Mouse (Mus musculus) ovary, postnatal 14 days (tissue): ENCODE results near the gene Capn13.
"Not testable (repeated sequence)": the region's sequence is repeated elsewhere in the genome, so short reads cannot be mapped to it uniquely, and the experiment has no call there.

Source experiments
- DNase-seq: peaks from one replicate; pipeline ENCODE4 v3.0.0; 2022; ENCODE audit warnings: low spot score

Capn13 gene

GRCm38 (mm10) chr17:73343632-73344390 is 56.9 kb downstream of the Capn13 start:
- no peak for DNase-seq

DNA sequence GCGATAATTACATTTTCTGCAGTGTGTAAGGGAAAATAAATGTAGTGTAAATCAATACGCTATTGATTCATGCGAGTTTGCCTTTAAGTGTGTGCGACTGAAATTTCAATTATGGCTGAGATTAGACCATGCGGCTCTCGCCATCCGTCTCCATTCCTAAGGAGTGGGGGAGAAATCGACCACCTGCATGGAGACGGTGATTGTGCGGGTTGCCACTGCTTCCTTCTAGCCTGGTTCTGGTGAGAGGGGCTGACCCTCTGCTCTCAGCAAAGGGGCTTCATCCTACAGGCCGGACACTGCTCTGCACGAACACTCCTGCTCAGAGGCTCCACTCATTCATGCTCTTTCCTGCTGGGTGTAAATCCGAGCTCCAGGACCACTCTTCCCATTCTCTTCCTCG is 58.0 kb downstream of the Capn13 start:
- DNase-seq = no peak

DNA sequence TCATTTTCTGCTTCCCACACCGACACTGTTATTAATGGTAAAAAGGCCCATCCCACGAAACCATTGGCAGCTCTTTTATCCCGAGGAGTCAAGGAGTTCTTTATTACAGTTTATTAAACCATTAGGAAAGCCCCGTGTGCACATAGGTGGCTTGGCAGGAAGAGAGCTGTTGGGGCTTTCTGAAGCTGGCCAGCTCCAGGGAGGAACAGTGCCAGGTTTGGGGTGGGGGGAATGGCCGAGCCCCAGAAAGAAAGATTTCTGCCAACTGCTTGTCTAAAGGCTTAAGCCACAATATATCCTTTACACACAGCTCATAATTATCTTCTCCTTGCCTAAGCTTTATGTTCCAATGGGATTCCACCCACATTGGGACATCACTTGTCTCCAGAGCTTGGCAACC is 71.6 kb downstream of the Capn13 start:
- peak; percentile 9 for DNase-seq

- DNase-seq = no peak
Observed at GRCm38 (mm10) chr17:73325314-73325713, 75.4 kb downstream of the Capn13 start.

- DNase-seq = no peak
Observed at GRCm38 (mm10) chr17:73324732-73325131, 75.9 kb downstream of the Capn13 start.

- no peak for DNase-seq
Observed at GRCm38 (mm10) chr17:73323981-73324380, 76.7 kb downstream of the Capn13 start.

- no peak for DNase-seq
Observed at GRCm38 (mm10) chr17:73314786-73315185, 85.9 kb downstream of the Capn13 start.

DNA sequence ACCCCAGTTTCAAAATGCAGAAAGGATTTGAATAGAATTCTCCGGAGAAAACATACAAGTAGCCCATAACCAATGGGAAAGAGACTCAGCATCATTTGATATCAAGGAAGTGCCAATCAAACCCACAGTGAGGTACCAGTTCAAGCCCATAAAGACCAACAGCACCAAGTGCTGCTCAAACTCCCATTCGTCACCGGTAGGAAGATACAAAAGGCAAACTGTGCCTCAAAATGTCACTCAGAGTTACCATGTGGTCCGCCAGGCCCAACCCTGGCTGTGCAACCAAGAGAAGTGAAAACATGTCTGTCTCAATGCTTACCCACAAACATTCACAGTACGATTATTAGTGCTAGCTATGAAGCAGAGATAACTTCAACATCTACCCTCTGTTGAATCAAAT is 89.2 kb downstream of the Capn13 start:
- DNase-seq = no peak

DNA sequence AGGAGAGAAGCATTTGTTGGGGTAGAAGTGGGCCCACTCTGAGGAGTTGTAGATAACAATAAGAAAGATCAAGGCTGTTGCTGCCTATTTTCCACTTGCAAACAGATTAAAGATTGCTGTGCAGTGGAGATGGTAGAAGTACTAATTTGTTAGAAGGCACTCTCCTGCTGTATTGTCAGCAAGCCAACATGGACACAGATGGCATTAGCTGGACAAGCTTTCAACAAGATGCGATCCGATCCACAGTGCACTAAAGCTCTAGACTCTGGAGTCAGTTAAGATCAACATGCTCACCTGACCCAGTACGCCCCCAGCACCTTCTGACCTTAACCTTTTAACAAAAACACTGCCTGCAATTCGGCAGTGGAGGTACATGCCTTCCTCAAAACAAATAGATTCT is 92.0 kb downstream of the Capn13 start:
- no peak for DNase-seq

- no peak for DNase-seq
Observed at GRCm38 (mm10) chr17:73306626-73307025, 94.0 kb downstream of the Capn13 start.

DNA sequence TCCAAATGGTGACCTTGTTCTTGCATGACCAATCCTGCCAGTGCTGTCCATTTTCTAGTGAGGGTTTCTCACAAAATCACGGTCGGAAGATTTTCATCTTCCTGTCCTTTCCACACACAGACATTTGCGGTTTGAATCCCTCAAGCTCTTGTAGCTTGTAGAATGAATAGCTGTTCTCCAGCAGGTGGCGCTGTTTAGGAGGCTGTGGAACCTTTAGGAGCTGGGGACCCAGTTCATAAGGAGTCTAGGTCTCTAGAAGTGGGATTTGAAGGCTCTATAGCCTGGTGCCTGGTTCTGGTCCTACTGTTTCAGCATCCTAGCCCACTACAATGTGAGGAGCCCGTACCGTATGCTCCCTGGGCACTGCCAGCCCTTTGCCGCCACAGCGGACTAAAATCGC is 95.0 kb downstream of the Capn13 start:
- DNase-seq = peak; percentile 23

GRCm38 (mm10) chr17:73304086-73304812 is 96.4 kb downstream of the Capn13 start:
- DNase-seq = no peak

DNA sequence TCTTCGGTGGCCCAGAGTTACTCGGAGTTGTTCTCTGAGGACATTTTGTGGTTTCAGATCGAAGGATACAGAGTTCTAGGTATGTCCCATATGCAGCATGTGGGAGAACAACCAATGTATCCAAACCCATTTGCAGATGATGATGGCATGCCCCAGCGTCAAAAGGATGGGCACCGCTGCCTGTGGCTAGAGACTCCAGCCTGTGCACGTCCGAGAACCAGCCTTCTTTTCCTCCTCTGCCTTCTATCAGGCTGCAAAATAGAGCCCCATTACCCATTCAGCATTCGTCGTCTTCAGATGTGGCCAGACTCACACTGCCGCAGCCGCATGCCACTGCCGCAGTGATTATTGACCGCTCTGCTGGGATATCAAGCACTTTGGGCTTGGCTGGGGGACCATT is 97.0 kb downstream of the Capn13 start:
- DNase-seq = no peak

GRCm38 (mm10) chr17:73303217-73303616 is 97.4 kb downstream of the Capn13 start:
- DNase-seq = peak; percentile 78

DNA sequence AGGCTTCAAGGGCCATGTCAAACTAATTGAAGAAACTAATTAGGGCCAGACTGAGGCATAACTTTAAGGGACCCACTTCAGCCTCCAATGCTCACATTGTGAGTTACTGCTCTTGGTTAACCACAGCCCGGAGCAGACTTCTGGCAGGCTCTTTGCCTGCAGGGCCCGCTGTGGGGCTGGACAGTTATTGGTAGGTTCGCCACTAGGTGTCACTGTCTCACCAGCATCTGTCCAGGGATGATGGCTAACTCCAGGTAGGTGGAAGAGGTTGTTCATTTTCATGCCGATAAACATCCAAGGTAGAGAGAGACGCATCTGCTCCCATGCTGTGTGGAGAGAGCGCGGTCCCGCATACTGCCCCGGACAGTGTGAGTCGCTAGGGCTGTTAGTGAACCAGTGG is 98.6 kb downstream of the Capn13 start:
- peak; percentile 76 for DNase-seq

DNA sequence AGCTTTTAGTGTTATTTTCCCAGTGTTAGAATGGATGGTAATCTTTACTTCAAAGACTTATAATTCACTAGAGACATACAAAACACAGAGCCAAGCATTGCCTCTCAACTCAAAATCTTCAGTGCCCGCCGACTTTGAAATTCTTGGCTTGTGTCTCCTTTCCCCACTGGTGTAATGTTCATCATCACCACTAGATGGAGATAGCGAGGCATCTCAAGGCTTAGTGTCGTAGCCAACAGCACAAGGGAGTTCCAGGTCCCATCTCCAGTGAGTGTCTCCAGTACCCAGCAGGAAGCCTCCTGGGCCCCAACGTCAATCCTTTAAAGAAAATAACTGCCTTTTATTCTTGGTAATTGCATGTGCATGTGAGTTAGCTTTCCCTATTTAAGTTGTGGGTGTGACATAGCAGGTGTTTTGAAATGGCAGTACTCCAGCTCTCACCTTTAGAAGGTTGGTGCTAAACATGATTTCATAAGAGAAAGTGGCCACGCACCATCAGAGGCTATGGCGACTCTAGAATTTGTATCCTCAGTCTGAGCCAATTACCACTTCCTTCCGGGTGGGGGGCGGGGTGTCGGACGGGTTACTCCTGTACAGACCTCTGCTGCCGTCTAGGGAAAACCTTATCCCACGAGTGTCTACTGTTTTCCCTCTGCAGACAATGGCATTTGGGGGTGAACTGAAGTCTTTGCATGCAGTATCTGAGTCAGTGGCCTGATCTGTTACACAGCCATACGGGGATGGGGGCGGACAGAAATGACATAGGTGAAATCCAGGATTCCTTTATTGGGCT is 99.2 kb downstream of the Capn13 start:
- peak; percentile 72 for DNase-seq

GRCm38 (mm10) chr17:73300147-73300880 is 100.4 kb downstream of the Capn13 start:
- DNase-seq = no peak

DNA sequence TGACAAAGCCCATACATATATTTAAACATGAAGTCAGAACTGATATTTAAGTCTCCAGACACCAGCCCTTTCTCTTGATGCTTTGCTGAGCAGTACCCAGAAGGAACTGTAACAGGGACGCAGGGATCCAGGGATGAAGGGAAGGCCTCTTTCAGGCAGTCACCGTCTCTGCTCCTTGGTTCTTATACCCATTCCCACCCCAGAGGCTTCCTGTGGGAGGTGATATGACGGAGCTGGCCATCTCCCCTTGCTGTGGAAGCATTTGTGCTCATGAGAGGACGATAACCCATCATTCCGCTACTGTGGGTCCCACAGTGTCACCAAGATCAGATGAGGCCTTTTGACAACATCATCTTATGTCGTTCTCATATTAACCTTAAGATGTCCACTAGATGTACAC is 101.7 kb downstream of the Capn13 start:
- DNase-seq = no peak

GRCm38 (mm10) chr17:73296855-73297254 is 103.8 kb downstream of the Capn13 start:
- peak; percentile 43 for DNase-seq

- no peak for DNase-seq
Observed at GRCm38 (mm10) chr17:73293237-73293636, 107.4 kb downstream of the Capn13 start.

DNA sequence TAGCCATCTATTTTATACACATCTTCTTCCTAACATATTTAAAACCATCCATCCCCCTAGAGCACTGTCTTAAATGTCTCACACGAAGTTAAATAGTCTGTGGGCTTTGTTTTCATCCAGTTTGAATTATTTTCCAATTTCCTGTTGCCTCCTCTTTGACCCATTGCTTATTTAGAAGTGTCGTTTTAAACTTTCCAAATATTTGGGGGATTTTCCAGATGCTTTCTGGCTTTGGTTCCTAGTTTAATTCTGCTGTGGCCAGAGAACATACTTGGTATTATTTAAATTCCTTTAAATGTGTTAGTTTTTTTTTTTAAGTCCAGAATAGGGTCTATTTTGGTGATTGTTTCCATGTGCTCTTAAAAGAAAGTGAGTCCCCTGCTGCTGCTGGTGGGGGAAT is 116.4 kb downstream of the Capn13 start:
- DNase-seq = no peak

- not testable (repeated sequence) for DNase-seq
Observed at GRCm38 (mm10) chr17:73282702-73283101, 118.0 kb downstream of the Capn13 start.
